Mouse (Mus musculus) layer of hippocampus, postnatal 10 days (tissue): Measurements from ENCODE around the gene Vmn2r21. TPM values are rescaled to one million over a fixed set of nuclear protein-coding genes. Genes with fewer than 3 reads are reported as not detected.
"Not testable (repeated sequence)": the region's sequence is repeated elsewhere in the genome, so short reads cannot be mapped to it uniquely, and the experiment has no call there.

ENCODE experiments used
- DNase-seq, 2 experiments: peaks; one replicate each; pipeline ENCODE4 v3.0.0; 2021; ENCODE audit warnings: low spot score in 2 of 2
- long read RNA-seq: library from polyadenylated mRNA; stranded (forward); transcript quantifications from one replicate; pipeline ENCODE4 v2.0.0, GENCODE M21; 2023
- total RNA-seq, 2 experiments: library from RNA; stranded (reverse); gene quantifications; 2 replicates each; pipeline ENCODE4 v1.2.3; 2021

Vmn2r21 gene
- total RNA-seq: not detected
- long read RNA-seq: 0 reads

DNA sequence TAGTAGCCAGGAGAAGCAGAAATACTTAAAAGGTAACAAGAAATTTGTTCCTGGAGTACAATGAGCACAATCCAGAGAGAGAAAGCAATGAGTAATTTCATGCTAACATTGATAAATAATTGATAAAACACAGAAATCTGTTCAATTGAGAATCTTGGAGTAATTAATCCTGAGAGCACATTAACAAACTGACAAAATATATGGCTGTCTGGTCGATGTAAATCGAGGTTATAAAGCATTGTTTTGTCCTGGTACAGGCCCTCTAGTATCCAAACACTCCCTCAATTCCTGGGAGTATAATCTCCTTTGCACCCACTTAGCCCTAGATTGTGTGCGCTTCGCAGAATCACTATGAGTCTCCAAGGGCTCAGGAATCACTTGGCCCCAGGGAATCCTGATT, at the start of gene Vmn2r21:
Gene Vmn2r21, minus strand, starts transcription at position 101 of the 400 bp plus-strand sequence.
- DNase-seq: not testable (repeated sequence)

- DNase-seq: not testable (repeated sequence)
Observed at GRCm38 (mm10) chr6:123574698-123575097, 41.5 kb upstream of the Vmn2r21 start.

DNA sequence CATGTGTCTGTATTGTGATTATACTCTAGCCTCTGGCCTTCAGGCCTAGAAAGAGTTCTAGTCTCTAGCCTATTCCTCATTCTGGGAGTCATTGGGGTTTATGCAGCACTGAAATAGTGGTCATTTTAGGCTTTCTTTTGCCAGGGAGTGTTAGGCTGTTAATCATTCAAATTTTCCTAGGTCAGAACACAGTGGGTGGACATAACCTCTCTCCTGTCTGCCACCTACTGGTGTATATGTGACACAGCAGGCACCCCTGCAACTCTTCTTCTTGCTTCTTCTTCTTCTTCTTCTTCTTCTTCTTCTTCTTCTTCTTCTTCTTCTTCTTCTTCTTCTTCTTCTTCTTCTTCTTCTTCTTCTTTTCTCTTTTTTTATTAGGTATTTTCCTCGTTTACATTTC, 6.5 kb upstream of the Vmn2r21 start:
- not testable (repeated sequence) for DNase-seq

GRCm38 (mm10) chr6:123522263-123523011, 10.8 kb downstream of the Vmn2r21 start:
- DNase-seq: not testable (repeated sequence)

GRCm38 (mm10) chr6:123473045-123473444, 60.2 kb downstream of the Vmn2r21 start:
- DNase-seq: not testable (repeated sequence)

DNA sequence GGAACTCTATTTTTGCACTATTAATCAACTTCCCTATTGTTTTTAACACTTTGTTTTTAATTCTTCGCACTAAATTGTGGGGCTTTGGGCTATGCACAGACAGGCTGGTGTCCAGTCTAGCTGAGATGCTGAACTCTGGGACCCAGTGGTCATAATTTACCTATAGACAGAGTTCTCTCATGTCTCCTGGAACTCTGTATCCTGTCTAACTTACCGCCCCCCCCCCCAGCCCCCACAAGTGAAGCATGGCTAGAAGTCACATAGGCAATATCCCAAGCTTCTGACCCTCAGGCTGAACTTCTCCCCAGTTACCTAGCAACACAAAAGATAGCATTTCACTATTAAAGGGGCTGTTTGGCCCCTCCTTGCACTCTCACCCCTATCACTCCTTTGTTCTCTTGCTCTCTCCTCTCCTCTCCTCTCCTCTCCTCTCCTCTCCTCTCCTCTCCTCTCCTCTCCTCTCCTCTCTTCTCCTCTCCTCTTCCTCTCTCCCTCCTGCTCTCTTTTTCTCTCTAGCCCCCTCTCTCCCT, 60.7 kb downstream of the Vmn2r21 start:
- DNase-seq: not testable (repeated sequence)

GRCm38 (mm10) chr6:123468651-123469050, 64.6 kb downstream of the Vmn2r21 start:
- DNase-seq: not testable (repeated sequence)

Other genes starting within 250 kb of the Vmn2r21 start
- gene Clec4e, start 243.5 kb downstream of the Vmn2r21 start, total RNA-seq: not detected
- gene Vmn2r19, start 225.1 kb downstream of the Vmn2r21 start, total RNA-seq: not detected
- gene Vmn2r20, start 115.3 kb downstream of the Vmn2r21 start, total RNA-seq: not detected
- gene Vmn2r22, start 117.3 kb upstream of the Vmn2r21 start, total RNA-seq: not detected
- gene Vmn2r23, start 169.3 kb upstream of the Vmn2r21 start, total RNA-seq: not detected
- gene Vmn2r24, start 245.5 kb upstream of the Vmn2r21 start, total RNA-seq: not detected